Mouse (Mus musculus) hindbrain, embryonic 10.5 days (tissue): Measurements from ENCODE around the gene Pcnx3. TPM values are rescaled to one million over a fixed set of nuclear protein-coding genes. Genes with fewer than 3 reads are reported as not detected.
A peak's percentile ranks its signal among the peaks of the same experiment; 100 is the strongest.
"Not testable (repeated sequence)": the region's sequence is repeated elsewhere in the genome, so short reads cannot be mapped to it uniquely, and the experiment has no call there.

Source experiments
- DNase-seq: peaks from one replicate; pipeline ENCODE4 v3.0.0-alpha.2; 2017; ENCODE audit warnings: low spot score
- H3K27ac ChIP-seq: fragments of 300-500 bp; sonication (generic); 2 replicates; pipeline ENCODE4 v1.5.1; 2016; ENCODE audit warnings: mild to moderate bottlenecking, moderate library complexity
- H3K27me3 ChIP-seq: fragments of 300-500 bp; sonication (generic); 2 replicates; pipeline ENCODE4 v1.6.1; 2016; ENCODE audit warnings: mild to moderate bottlenecking; ENCODE audit not compliant: poor library complexity, insufficient read depth, severe bottlenecking
- H3K36me3 ChIP-seq: fragments of 300-500 bp; sonication (generic); 2 replicates; pipeline ENCODE4 v1.6.1; 2016; ENCODE audit warnings: mild to moderate bottlenecking, moderate library complexity
- H3K4me1 ChIP-seq: fragments of 300-500 bp; sonication (generic); replicated peaks from 2 replicates; pipeline ENCODE4 v1.6.1; 2016; ENCODE audit warnings: mild to moderate bottlenecking
- H3K4me3 ChIP-seq: fragments of 300-500 bp; sonication (generic); 2 replicates; pipeline ENCODE4 v1.5.1; 2016; ENCODE audit warnings: mild to moderate bottlenecking, moderate library complexity
- H3K9me3 ChIP-seq: fragments of 300-500 bp; sonication (generic); 2 replicates; pipeline ENCODE4 v1.6.1; 2016; ENCODE audit warnings: mild to moderate bottlenecking, moderate library complexity
- WGBS: fragments of 180-500 bp; shearing (Covaris S2); methylation state at CpG from one replicate; pipeline ENCODE4 v1.1.7; 2016; 5-methylcytosine and 5-hydroxymethylcytosine counted together
- polyA plus RNA-seq: library from polyadenylated mRNA; unstranded; fragments of >200 nt; fragmentation: Nextera tagmentation; extraction: Ambion mirVana; gene quantifications from 2 replicates; pipeline ENCODE4 v1.2.1, GENCODE M21; 2016

Gene Pcnx3
- polyA plus RNA-seq, 1 experiment from 2014 or later = 30.8 TPM

GRCm38 (mm10) chr19:5686954-5687353 is 1.8 kb downstream of the Pcnx3 start:
- not testable (repeated sequence) for H3K27ac ChIP-seq, H3K9me3 ChIP-seq, H3K27me3 ChIP-seq, DNase-seq
- H3K4me1 ChIP-seq = peaks cover 41% of the 10 kb centered on the region
- H3K36me3 ChIP-seq = peaks cover 72% of the 10 kb centered on the region
- peak overlapping the region; percentile 90 for H3K4me3 ChIP-seq
- WGBS = 95% methylated on average over 12 of the region's 12 CpGs

GRCm38 (mm10) chr19:5686437-5686836 is 2.3 kb downstream of the Pcnx3 start:
- 91% methylated on average over 13 of the region's 13 CpGs for WGBS
- H3K4me3 ChIP-seq = no peak overlapping the region

GRCm38 (mm10) chr19:5685861-5686260 is 2.8 kb downstream of the Pcnx3 start:
- H3K27ac ChIP-seq = no peak overlapping the region
- H3K9me3 ChIP-seq = no peaks in the 10 kb centered on the region
- WGBS = 94% methylated on average over 11 of the region's 11 CpGs
- H3K4me3 ChIP-seq = no peak overlapping the region
- peaks cover 72% of the 10 kb centered on the region for H3K36me3 ChIP-seq
- no peak for DNase-seq
- H3K4me1 ChIP-seq = peaks cover 30% of the 10 kb centered on the region
- no peaks in the 10 kb centered on the region for H3K27me3 ChIP-seq

More at GRCm38 (mm10) chr19:5686437-5686836, 2.3 kb downstream of the Pcnx3 start:
- peaks cover 35% of the 10 kb centered on the region for H3K4me1 ChIP-seq
- H3K9me3 ChIP-seq = no peaks in the 10 kb centered on the region
- DNase-seq = no peak
- H3K27ac ChIP-seq = no peak overlapping the region
- no peaks in the 10 kb centered on the region for H3K27me3 ChIP-seq
- H3K36me3 ChIP-seq = peaks cover 72% of the 10 kb centered on the region

DNA sequence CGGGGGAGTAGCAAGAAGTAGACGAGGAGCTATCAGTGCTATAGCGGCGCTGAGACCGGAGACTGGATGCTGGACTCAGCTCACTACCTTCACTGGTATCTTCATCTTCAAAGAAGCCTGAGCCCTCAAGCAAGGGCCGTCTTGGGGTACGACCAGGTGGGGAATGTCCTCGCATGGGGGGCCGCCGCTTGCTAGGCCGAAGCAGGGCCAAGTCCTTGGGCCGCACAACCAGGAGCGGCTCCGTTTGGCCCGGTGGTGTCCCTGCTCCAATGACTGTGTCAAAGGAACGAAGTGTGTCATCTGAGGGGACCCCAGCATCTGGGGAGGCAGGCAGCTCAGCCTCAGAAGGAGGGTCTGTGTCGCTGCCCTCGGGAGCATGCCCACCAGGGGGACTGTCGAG is 3.3 kb downstream of the Pcnx3 start:
- H3K36me3 ChIP-seq = peaks cover 72% of the 10 kb centered on the region
- H3K4me3 ChIP-seq = peak overlapping the region; percentile 13; the same call in 1 of the 2 replicates
- 93% methylated on average over 19 of the region's 19 CpGs for WGBS
- H3K4me1 ChIP-seq = peaks cover 25% of the 10 kb centered on the region
- no peaks in the 10 kb centered on the region for H3K27me3 ChIP-seq
- DNase-seq = no peak
- no peak overlapping the region for H3K27ac ChIP-seq
- H3K9me3 ChIP-seq = no peaks in the 10 kb centered on the region

GRCm38 (mm10) chr19:5684985-5685384 is 3.7 kb downstream of the Pcnx3 start:
- H3K27me3 ChIP-seq = no peaks in the 10 kb centered on the region
- no peak for DNase-seq
- H3K4me1 ChIP-seq = peaks cover 21% of the 10 kb centered on the region
- H3K9me3 ChIP-seq = no peaks in the 10 kb centered on the region
- H3K36me3 ChIP-seq = peaks cover 74% of the 10 kb centered on the region
- 91% methylated on average over 13 of the region's 13 CpGs for WGBS
- H3K27ac ChIP-seq = no peak overlapping the region
- H3K4me3 ChIP-seq = 0 out of 2 replicates have a peak overlapping the region, but pooled peaks have one; percentile 13

DNA sequence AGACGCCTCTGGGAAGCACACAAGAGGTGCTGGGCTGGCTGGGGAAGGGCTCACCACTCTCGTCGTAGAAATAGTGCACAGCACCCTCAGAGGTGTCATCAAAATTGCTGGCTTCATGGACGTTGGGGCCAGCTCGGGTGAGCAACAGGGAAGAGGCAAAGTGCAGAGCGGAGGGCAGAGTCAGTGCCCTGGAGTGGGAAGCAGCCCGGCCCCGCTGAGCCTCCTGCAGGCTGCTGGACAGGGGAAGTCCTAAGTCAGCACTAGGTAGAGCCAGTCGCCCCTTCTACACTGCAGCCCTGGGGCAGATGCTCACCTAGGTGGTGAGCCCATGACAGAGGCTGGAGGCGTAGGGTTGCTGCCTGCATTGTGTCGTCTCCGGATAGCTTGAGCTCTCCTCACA is 4.5 kb downstream of the Pcnx3 start:
- Histone ChIP-seq H3K9me3 (no peaks in the 10 kb centered on the region), H3K27me3 (no peaks in the 10 kb centered on the region), H3K36me3 (peaks cover 81% of the 10 kb centered on the region), H3K4me1 (peaks cover 14% of the 10 kb centered on the region), H3K27ac (no peak overlapping the region), H3K4me3 (no peak overlapping the region)
- 93% methylated on average over 12 of the region's 12 CpGs for WGBS
- DNase-seq = no peak

- 89% methylated on average over 4 of the region's 4 CpGs for WGBS
- DNase-seq = no peak
- Histone ChIP-seq H3K27ac (no peak overlapping the region), H3K4me3 (no peak overlapping the region), H3K27me3 (no peaks in the 10 kb centered on the region), H3K9me3 (no peaks in the 10 kb centered on the region), H3K36me3 (peaks cover 98% of the 10 kb centered on the region), H3K4me1 (no peaks in the 10 kb centered on the region)
These were observed 8.3 kb downstream of the Pcnx3 start for GRCm38 (mm10) chr19:5680432-5680831.

DNA sequence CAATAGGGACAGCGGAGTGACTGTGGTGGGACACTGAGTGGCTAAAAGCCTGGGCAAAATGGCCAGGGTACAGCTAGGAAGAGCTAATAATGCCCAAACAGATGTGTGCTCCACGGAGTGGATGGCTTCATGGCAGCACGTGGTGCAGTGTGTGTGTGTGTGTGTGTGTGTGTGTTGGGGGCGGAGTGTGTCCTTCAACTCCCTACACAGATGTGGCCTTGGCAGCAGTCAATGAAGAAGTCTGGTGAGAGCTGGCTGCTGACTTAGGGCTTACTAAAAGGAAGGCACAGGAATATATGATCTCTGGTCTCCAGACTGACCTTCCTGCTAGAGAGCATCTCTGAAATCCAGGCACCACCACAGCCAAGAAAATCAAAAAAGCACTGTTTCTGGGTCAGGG is 20.3 kb downstream of the Pcnx3 start:
- Histone ChIP-seq H3K27ac (no peak overlapping the region), H3K27me3 (no peaks in the 10 kb centered on the region), H3K36me3 (peaks cover 90% of the 10 kb centered on the region), H3K4me1 (peaks cover 13% of the 10 kb centered on the region), H3K4me3 (no peak overlapping the region), H3K9me3 (no peaks in the 10 kb centered on the region)
- WGBS = 93% methylated on average over 4 of the region's 4 CpGs
- no peak for DNase-seq

DNA sequence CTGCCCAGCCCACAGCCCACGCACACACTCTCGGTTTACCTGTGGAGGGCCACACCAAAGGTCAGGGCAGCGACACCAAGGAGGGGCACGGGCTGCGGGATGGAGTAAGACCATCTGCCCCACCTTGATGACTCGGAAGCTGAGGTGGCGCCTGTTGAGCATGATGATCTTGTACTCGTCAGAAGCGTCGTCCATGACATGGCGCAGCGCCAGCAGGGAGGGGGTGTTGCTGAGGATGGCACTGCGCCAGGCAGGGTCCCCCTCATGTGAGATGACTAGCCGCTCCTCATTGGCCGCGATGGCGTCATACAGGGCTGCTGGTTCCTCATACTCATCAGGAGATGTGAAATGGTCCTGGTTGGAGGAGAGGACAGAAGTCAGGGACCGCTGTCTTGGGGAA is 22.3 kb downstream of the Pcnx3 start:
- Histone ChIP-seq H3K9me3 (no peaks in the 10 kb centered on the region), H3K27ac (no peak overlapping the region), H3K27me3 (no peaks in the 10 kb centered on the region), H3K4me1 (peaks cover 31% of the 10 kb centered on the region), H3K4me3 (no peak overlapping the region), H3K36me3 (peaks cover 70% of the 10 kb centered on the region)
- WGBS = 97% methylated on average over 18 of the region's 18 CpGs
- no peak for DNase-seq

DNA sequence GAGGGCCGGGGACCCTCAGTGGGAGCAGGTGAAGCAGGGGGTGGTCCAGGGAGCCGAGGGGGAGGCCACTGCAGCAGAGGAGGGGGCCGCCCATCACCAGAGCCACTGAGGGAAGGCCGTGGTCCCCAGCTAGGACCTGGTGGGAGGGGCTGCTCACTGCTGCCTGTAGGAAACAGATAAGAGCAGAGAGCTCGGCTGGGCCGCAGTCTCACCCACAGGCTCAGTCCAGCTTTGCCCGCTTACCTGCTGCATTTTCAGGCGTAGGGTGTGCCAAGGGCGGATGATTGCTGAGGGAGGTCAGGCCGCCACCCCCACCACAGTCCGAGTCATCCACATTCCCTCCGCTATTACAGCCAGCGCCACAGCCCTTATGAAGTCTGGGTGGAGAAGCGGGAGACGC is 23.2 kb downstream of the Pcnx3 start:
- Histone ChIP-seq H3K27ac (no peak overlapping the region), H3K9me3 (no peaks in the 10 kb centered on the region), H3K27me3 (no peaks in the 10 kb centered on the region), H3K36me3 (peaks cover 67% of the 10 kb centered on the region), H3K4me1 (peaks cover 39% of the 10 kb centered on the region), H3K4me3 (no peak overlapping the region)
- DNase-seq = no peak
- 91% methylated on average over 15 of the region's 15 CpGs for WGBS

DNA sequence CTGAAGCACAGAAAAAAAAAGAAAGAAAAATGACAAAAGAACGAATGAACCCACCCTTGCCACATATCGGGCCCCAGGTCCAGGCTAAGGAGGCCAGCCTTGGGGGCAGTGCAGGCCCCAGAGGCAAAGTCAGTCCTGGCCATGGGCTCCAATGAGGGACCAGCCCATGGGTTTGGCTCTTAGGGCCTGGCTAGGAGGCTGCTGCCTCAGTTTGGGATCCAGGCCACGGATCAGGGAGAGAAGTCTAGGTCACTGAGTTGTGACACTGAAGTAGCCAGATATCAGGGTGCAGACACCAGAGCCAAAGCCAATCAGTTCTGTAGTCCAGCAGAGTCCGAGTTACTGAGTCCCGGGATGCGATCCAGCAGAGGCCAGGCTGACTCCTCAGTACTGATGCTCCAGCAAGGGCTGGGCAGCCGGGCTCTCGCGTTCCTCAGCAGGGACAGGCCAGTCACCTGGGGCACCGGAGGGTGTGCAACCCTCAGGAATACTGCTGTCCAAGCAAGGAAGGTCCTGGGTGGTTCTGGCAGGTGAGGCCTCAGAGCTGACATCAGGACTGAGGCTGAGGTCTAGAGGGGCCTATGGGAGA is 23.9 kb downstream of the Pcnx3 start:
- no peaks in the 10 kb centered on the region for H3K27me3 ChIP-seq
- peaks cover 43% of the 10 kb centered on the region for H3K4me1 ChIP-seq
- no peak for DNase-seq
- H3K4me3 ChIP-seq = 0 out of 2 replicates have a peak overlapping the region, but pooled peaks have one; percentile 12
- peaks cover 66% of the 10 kb centered on the region for H3K36me3 ChIP-seq
- no peak overlapping the region for H3K27ac ChIP-seq
- WGBS = 94% methylated on average over 10 of the region's 10 CpGs
- no peaks in the 10 kb centered on the region for H3K9me3 ChIP-seq

GRCm38 (mm10) chr19:5662981-5663913 is 25.5 kb downstream of the Pcnx3 start, which contains the start of gene Sipa1:
TSS of gene Sipa1 (minus strand) at chr19:5663707.
- H3K9me3 ChIP-seq = no peaks in the 10 kb centered on the region
- H3K27ac ChIP-seq = peak within 1 kb of the TSS; percentile 85
- peak within 1 kb of the TSS; percentile 61 for H3K4me3 ChIP-seq
- DNase-seq = peak; percentile 89
- H3K4me1 ChIP-seq = peaks cover 43% of the 10 kb centered on the region
- under 1% methylated on average over 32 of the region's 32 CpGs for WGBS
- peaks cover 57% of the 10 kb centered on the region for H3K36me3 ChIP-seq
- no peaks in the 10 kb centered on the region for H3K27me3 ChIP-seq

DNA sequence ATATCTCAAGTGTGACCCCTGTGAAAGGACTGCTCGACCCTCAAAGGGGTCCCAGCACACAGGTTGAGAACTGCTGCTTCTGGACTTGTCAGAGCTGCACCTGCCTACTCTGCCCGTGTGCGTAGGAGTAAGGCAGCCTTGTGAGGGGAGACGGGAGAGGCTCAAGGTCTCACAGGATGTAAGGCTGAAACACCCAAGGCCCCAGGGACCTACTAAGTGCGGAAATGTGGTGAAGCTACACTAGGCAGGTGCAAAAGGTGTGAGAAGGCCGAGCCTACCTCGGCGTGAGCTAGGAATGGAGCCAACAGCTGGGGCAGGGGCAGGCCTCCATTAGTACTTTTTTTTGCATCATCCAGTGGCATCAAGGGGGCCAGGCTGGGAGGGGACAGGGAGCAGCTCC is 26.4 kb downstream of the Pcnx3 start:
- Histone ChIP-seq H3K27ac (peak overlapping the region; percentile 85), H3K4me3 (peak overlapping the region; percentile 61), H3K27me3 (no peaks in the 10 kb centered on the region), H3K9me3 (no peaks in the 10 kb centered on the region), H3K4me1 (peaks cover 43% of the 10 kb centered on the region), H3K36me3 (peaks cover 50% of the 10 kb centered on the region)
- 80% methylated on average over 8 of the region's 8 CpGs for WGBS
- no peak for DNase-seq
